Mouse (Mus musculus) heart, postnatal 14 days (tissue): Measurements from ENCODE around the gene Apex1. TPM values are rescaled to one million over a fixed set of nuclear protein-coding genes. Genes with fewer than 3 reads are reported as not detected.
"Not testable (repeated sequence)": the region's sequence is repeated elsewhere in the genome, so short reads cannot be mapped to it uniquely, and the experiment has no call there.

Source experiments
- DNase-seq, 2 experiments: peaks; one replicate each; pipeline ENCODE4 v3.0.0; 2021 to 2022
- intact Hi-C: fragments of 180-260 bp; cut with DNase I; formaldehyde crosslinking; loops from one replicate; pipeline ENCODE4 v1.15.1; 2025
- total RNA-seq, 2 experiments: library from RNA; stranded (reverse); gene quantifications; 2 replicates each; pipeline ENCODE4 v1.2.3; 2021

The Apex1 gene
- total RNA-seq, 2 experiments from 2014 or later, result 26.3 to 29.4 TPM

DNA sequence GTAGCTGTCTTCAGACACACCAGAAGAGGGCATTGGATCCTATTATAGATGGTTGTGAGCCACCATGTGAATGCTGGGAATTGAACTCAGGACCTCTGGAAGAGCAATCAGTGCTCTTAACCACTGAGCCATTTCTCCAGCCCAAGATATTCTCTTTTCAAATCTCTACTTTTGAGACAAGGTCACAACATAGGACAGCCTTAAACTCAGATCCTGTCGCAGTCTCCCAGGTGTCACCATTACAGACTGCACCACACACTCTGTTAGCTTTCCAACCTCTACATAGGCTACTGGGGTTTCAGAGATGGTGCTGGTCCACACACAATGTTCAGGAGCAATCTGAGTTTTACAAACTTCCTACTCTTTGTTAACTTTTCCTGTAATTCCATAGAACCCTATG, 1.3 kb upstream of the Apex1 start:
- intact Hi-C loops, result loop anchor here (5.0 kb wide), 1 partner anchor 139 kb away; no protein-coding TSS in a partner anchor
- DNase-seq, result not testable (repeated sequence)

- intact Hi-C loops, result loop anchor here (5.0 kb wide), 2 partner anchors 53 to 118 kb away; partner anchors contain the start of genes Ccnb1ip1, Parp2 and Tep1
- no peak for DNase-seq
Observed at GRCm38 (mm10) chr14:50925111-50925920, 548 bp downstream of the Apex1 start.

DNA sequence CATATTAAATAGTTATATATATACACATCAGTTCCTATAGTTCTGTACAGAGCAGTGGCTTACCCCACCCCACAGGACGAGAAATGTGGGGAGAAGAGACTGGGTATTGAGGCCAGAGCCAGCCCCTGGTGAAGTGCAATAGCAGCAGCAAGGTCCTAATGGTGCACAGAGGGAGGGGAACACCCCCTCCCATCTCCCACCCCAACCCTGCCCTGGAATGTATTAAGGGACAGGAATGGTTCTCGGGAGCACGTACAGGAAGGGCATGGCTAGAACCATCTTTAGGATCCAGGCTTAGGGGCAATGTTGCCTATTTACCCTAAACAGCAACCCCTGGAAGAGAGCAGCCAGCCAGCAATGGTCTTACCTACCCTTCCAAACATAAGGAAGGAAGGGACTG, 2.6 kb downstream of the Apex1 start:
- intact Hi-C loops, result loop anchor here (5.0 kb wide), 2 partner anchors 55 to 120 kb away; partner anchors contain the start of genes Ccnb1ip1, Parp2 and Tep1
- no peak for DNase-seq

GRCm38 (mm10) chr14:50929951-50930350, 5.2 kb downstream of the Apex1 start:
- intact Hi-C loops, result loop anchor here (5.0 kb wide), 2 partner anchors 58 to 123 kb away; partner anchors contain the start of genes Ccnb1ip1, Parp2 and Tep1
- no peak for DNase-seq

GRCm38 (mm10) chr14:50930377-50930753, 5.6 kb downstream of the Apex1 start:
- DNase-seq, result no peak
- intact Hi-C loops, result no loop called here

DNA sequence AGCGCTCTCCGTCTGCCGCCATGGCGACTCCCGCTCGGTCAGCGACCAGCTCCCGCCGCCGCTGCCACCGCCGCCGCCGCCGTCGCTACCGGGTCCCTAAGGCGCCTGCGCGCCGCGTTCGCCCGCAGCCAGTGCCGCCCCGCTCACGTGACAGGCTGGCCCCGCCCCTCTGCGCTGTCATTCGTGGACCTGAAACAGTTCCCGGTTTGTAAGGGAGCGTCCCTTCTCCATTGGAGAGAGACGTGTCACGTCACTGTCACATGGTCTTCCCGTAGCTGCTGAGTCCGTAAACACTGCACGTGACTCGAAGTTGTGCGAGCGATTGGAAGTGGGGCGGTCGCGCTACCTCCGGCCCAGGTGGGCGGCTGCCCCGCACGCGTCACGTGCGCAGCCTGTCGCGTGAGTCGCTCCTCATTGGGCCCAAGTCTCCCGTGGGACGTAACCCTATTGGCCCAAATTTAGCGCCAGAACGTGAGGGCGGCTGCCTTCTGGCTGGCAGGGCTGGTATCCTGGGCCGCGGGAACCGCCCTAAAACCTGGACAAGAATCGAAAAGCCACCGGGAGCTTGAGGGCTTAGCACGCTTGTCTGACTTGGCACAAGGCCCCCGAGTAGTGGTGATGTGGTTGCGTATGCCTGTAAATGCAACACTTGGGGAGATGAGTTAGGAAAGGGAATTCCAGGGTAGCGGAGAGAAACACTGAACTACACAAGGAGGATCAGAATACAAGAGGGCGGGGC, 6.2 kb downstream of the Apex1 start, which contains the start of the genes Pip4p1 and Pnp:
Gene Pip4p1 (minus strand): TSS at position 103 of the 739 bp plus-strand sequence.
Gene Pnp (plus strand): TSS at position 329 of the 739 bp plus-strand sequence.
- peak; percentile 99 for DNase-seq
- intact Hi-C loops, result no loop called here

GRCm38 (mm10) chr14:50931493-50932020, 6.8 kb downstream of the Apex1 start:
- intact Hi-C loops, result no loop called here
- no peak for DNase-seq

GRCm38 (mm10) chr14:50936649-50937048, 11.9 kb downstream of the Apex1 start:
- intact Hi-C loops, result loop anchor here (5.0 kb wide), 1 partner anchor 124 kb away; no protein-coding TSS in a partner anchor
- DNase-seq, result no peak

DNA sequence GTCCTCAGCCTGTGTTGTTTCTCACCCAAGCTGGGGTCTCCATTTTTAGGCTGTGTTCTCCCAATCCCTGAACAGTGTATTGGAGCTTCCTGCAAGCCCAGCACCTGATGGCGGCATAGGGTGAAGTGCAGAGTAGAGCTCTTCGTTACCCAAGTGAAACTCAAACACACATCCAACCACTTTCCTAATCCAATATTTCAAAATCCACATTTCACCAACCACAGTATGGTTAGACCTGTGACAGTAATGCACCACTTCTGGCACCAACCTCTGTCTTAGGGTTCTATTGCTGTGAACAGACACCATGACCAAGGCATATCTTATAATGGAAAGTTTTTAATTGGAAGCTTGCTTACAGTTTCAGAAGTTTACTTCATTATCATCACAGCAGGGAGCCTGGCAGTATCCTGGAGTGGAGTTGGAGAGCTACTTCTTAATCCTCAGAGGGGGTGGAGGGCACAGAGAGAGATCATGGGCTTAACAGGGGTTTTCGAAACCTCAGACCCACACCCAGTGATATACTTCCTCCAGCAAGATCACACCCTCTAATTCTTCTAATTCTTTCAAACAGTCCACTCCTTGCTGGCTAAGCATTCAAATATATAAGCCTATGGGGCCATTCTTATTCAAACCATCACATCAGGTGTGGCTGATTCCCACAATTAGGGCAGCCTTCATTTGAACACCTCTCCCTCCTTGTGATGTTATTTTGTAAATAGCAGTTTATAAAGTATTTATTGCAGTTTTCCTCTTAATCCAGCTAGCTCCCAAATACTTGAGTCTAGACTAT, 13.5 kb downstream of the Apex1 start:
- DNase-seq, result no peak
- intact Hi-C loops, result loop anchor here (5.0 kb wide), 1 partner anchor 126 kb away; no protein-coding TSS in a partner anchor

DNA sequence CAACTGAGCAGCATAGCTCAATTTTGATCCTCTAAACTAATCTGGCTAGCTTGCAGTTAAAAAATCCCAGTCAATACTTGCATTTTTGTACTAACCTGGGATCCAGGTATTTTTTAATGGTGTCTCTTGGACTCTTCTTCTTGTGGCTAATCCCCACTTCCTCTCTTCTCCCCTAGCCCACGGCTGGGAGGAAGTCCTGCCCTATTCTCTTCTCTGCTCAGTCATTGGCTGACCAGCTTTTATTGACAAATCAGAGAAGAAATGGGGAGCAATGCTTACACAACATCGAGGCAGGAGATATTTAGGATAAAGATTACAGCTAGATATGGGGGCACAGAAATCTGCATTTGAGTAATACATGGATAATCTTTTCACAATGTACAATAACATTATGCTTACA, 14.2 kb downstream of the Apex1 start:
- intact Hi-C loops, result loop anchor here (5.0 kb wide), 1 partner anchor 127 kb away; no protein-coding TSS in a partner anchor

GRCm38 (mm10) chr14:50943932-50944667, 19.3 kb downstream of the Apex1 start, which contains the start of gene Gm49342:
Gene Gm49342, plus strand, starts transcription at chr14:50944517.
- intact Hi-C loops, result loop anchor here (2.0 kb wide), 1 partner anchor 17 kb away; no protein-coding TSS in a partner anchor
- DNase-seq, result peak; percentile 93 to 94

More for the DNA sequence above, 14.2 kb downstream of the Apex1 start:
- DNase-seq, result no peak

DNA sequence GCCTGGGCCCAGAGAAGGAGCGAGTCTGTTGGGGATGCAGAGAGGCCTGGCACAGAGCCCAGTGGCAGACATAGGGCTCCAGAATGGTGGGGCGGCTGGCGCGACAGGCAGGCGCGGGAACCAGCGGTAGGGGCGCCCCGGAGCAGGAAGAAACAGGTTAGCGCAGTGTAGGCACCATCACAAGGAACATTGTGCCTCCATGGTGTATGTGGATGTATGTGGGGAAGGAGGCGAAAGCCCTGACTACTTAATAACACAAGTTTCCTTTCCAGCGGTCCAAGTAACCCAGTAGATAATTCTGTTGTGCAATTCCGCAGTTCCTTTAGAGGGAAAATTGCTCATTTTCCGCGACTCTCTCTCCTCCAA, 19.9 kb downstream of the Apex1 start:
- intact Hi-C loops, result loop anchor here (2.0 kb wide), 1 partner anchor 16 kb away; no protein-coding TSS in a partner anchor
- DNase-seq, result not testable (repeated sequence)

DNA sequence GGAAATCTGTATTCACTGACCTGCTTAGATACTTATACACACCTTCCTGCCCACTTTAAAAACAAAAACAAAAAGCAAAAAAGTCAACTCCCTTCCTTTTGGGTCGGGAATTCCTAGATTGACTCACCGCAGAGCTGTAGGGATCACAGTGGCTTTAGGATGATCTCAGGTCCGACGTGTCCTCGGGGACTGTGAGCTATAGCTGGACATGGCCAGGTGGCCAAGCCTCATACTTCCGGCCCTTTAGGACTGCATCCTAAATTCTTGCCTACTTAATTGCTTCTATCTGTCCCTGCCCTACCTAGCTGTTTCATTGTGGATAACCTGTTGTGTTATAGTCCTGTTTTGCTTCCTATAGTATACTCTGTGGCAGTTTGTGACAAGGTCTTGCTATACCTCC, 20.3 kb downstream of the Apex1 start:
- not testable (repeated sequence) for DNase-seq
- intact Hi-C loops, result loop anchor here (2.0 kb wide), 1 partner anchor 16 kb away; no protein-coding TSS in a partner anchor

GRCm38 (mm10) chr14:50945526-50945925, 20.8 kb downstream of the Apex1 start:
- intact Hi-C loops, result loop anchor here (2.0 kb wide), 1 partner anchor 15 kb away; no protein-coding TSS in a partner anchor
- not testable (repeated sequence) for DNase-seq

DNA sequence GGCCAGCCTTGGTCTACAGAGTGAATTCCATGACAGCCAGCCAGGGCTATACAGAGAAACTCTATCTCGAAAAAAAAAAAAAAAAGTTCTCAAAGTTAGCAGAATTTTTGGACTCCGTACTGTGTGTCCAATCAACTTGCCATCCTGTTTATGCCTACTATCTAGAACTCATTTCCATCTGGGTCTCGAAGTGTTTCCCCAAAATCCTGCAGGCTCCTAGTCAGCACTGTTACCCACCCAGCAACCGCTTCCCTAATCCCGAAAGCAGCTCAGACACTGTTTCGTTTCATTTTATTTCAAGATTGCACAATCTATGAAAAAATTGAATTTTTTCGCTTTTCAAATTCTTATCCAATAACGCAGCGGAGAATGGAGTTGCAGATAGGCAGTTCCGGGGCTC, 30.7 kb downstream of the Apex1 start:
- intact Hi-C loops, result no loop called here
- no peak for DNase-seq

GRCm38 (mm10) chr14:50955942-50956508, 31.3 kb downstream of the Apex1 start, which contains the start of gene Pnp2:
Gene Pnp2, plus strand, starts transcription at chr14:50955992.
- DNase-seq, result peak; percentile 45 to 62
- intact Hi-C loops, result not testable (repeated sequence)

DNA sequence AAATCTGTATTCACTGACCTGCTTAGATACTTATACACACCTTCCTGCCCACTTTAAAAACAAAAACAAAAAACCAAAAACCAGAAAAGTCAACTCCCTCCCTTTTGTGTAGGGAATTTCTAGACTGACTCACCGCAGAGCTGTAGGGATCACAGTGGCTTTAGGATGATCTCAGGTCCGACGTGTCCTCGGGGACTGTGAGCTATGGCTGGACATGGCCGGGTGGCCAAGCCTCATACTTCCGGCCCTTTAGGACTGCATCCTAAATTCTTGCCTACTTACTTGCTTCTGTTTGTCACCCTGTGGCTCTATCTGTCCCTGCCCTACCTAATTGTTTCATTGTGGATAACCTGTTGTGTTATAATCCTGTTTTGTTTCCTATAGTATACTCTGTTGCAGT, 32.0 kb downstream of the Apex1 start:
- intact Hi-C loops, DNase-seq: not testable (repeated sequence)

DNA sequence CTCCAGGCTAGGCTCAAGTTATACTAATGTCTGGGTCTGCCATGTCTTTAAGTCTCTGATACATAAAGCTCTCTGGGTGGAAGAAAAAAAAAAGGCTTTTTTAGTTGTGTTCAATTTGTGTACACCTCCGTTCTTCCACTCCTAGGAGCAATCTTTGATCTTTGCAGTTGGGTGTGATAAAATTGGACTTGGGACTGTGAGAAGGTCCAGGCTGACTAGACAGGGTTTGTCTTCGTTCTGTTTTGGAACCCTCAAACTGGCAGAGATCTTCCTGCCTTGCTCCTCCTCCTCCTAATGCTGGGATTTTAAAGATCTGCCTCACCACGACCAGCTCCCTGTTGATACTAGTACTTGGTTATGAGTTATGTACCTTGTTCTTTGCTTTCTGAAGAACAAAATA, 32.4 kb downstream of the Apex1 start:
- intact Hi-C loops, DNase-seq: not testable (repeated sequence)
